Mouse (Mus musculus): ENCODE results near the gene 4933428G20Rik. TPM values are rescaled to one million over a fixed set of nuclear protein-coding genes. Genes with fewer than 3 reads are reported as not detected.

The 4933428G20Rik gene
- polyA plus RNA-seq (2015; fragmentation: Illumina TruSeq; extraction: RNeasy Lipid Tissue Mini Kit (QIAGEN cat#74804); ENCODE audit: insufficient read depth, low replicate concordance): not detected

DNA sequence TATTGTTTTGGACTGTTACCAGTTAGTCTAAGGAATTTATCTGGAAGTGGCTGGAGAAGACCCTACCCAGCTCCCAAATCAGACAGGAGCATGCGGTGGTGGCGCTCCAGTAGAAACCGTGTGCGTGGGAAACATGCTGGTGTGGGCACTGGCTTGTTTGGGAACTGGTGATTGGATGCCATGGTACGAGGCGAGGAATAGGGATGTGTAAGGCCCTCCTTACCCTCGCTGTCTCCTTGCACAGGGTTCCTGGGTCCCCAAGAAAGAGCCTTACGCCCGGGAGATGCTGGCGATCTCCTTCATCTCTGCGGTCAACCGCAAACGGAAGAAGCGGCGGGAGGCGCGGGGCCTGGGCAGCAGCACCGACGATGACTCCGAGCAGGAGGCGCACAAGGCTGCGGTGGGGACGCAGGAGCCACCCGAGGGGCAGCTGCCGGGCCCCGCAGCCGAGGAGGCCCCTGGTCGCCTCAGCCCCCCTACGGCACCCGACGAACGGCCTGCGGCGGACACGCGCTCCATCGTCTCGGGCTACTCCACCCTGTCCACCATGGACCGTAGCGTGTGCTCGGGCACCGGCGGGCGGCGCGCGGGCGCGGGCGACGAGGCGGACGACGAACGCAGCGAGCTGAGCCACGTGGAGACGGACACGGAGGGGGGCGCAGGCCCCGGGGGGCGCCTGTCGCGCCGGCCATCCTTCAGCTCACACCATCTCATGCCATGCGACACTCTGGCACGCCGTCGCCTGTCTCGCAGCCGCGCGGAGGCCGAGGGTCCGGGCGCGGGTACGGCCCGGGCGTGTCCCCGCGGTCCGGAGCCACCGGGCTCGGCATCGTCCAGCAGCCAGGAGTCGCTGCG, at the start of gene 4933428G20Rik:
TSS of gene 4933428G20Rik (minus strand) at position 476 of the 855 bp plus-strand sequence.

Other genes starting within 250 kb of the 4933428G20Rik start
- gene Npepps, start 219.7 kb downstream of the 4933428G20Rik start, polyA plus RNA-seq (2015; fragmentation: Illumina TruSeq; extraction: RNeasy Lipid Tissue Mini Kit (QIAGEN cat#74804); ENCODE audit: insufficient read depth, low replicate concordance): 51.2 TPM
- gene Mrpl45, start 184.6 kb downstream of the 4933428G20Rik start, polyA plus RNA-seq (2015; fragmentation: Illumina TruSeq; extraction: RNeasy Lipid Tissue Mini Kit (QIAGEN cat#74804); ENCODE audit: insufficient read depth, low replicate concordance): 24.6 TPM
- 0.07 TPM for gene Gpr179, start 148.3 kb downstream of the 4933428G20Rik start, polyA plus RNA-seq (2015; fragmentation: Illumina TruSeq; extraction: RNeasy Lipid Tissue Mini Kit (QIAGEN cat#74804); ENCODE audit: insufficient read depth, low replicate concordance)
- 14.6 TPM for gene Socs7, start 137.8 kb downstream of the 4933428G20Rik start, polyA plus RNA-seq (2015; fragmentation: Illumina TruSeq; extraction: RNeasy Lipid Tissue Mini Kit (QIAGEN cat#74804); ENCODE audit: insufficient read depth, low replicate concordance)
- 14.1 TPM for gene Arhgap23, start 84.8 kb downstream of the 4933428G20Rik start, polyA plus RNA-seq (2015; fragmentation: Illumina TruSeq; extraction: RNeasy Lipid Tissue Mini Kit (QIAGEN cat#74804); ENCODE audit: insufficient read depth, low replicate concordance)
- gene Srcin1, start 75.8 kb upstream of the 4933428G20Rik start, polyA plus RNA-seq (2015; fragmentation: Illumina TruSeq; extraction: RNeasy Lipid Tissue Mini Kit (QIAGEN cat#74804); ENCODE audit: insufficient read depth, low replicate concordance): 0.03 TPM
- 1.9 TPM for gene Epop, start 129.4 kb upstream of the 4933428G20Rik start, polyA plus RNA-seq (2015; fragmentation: Illumina TruSeq; extraction: RNeasy Lipid Tissue Mini Kit (QIAGEN cat#74804); ENCODE audit: insufficient read depth, low replicate concordance)
- gene Mllt6, start 163.1 kb upstream of the 4933428G20Rik start, polyA plus RNA-seq (2015; fragmentation: Illumina TruSeq; extraction: RNeasy Lipid Tissue Mini Kit (QIAGEN cat#74804); ENCODE audit: insufficient read depth, low replicate concordance): 52.9 TPM
- gene Cisd3, start 185.5 kb upstream of the 4933428G20Rik start, polyA plus RNA-seq (2015; fragmentation: Illumina TruSeq; extraction: RNeasy Lipid Tissue Mini Kit (QIAGEN cat#74804); ENCODE audit: insufficient read depth, low replicate concordance): 24.5 TPM
- gene Pcgf2, start 200.2 kb upstream of the 4933428G20Rik start, polyA plus RNA-seq (2015; fragmentation: Illumina TruSeq; extraction: RNeasy Lipid Tissue Mini Kit (QIAGEN cat#74804); ENCODE audit: insufficient read depth, low replicate concordance): 5.1 TPM
- 107 TPM for gene Psmb3, start 203.1 kb upstream of the 4933428G20Rik start, polyA plus RNA-seq (2015; fragmentation: Illumina TruSeq; extraction: RNeasy Lipid Tissue Mini Kit (QIAGEN cat#74804); ENCODE audit: insufficient read depth, low replicate concordance)
- gene Pip4k2b, start 244.4 kb upstream of the 4933428G20Rik start, polyA plus RNA-seq (2015; fragmentation: Illumina TruSeq; extraction: RNeasy Lipid Tissue Mini Kit (QIAGEN cat#74804); ENCODE audit: insufficient read depth, low replicate concordance): 44.5 TPM